9 mouse cellular contexts compared by ENCODE assay signal in genomic region chr11:31941640-31942638, GRCm38 (mm10). TPM values are rescaled to one million over a fixed set of nuclear protein-coding genes. Genes with fewer than 3 reads are reported as not detected.
A peak's percentile ranks its signal among the peaks of the same experiment; 100 is the strongest.
DNase-seq lines count a peak whose midpoint lies in the region; ATAC-seq and TF ChIP-seq lines count a peak whose summit lies in the region.
"Had no signal": no experiment of that assay in that cellular context is flagged by ENCODE, and none has a peak within 500 bp of the region (broad histone marks: within the 10 kb centered on the region; RNA-seq: fewer than 3 reads in every experiment).

No protein-coding gene starts in this region.

- no peak for ATAC-seq in liver, embryonic 14.5 days (ENCODE audit: insufficient read depth)
- ATAC-seq in liver, embryonic 12.5 days, result no peak
- peak; percentile 63 for ATAC-seq in hindbrain, embryonic 16.5 days
- no peak for ATAC-seq in kidney, embryonic 16.5 days (ENCODE audit: low FRiP score, low TSS enrichment)

- TF ChIP-seq EP300 in liver, embryonic 14.5 days (IDR thresholded peaks at IDR 0.05; ENCODE audit: low read depth), result no peak

- H3K9me3 ChIP-seq in liver, embryonic 14.5 days (ENCODE audit: control insufficient read depth, low read length), result no peaks in the 10 kb centered on the region
- no peaks in the 10 kb centered on the region for H3K9me3 ChIP-seq in liver, embryonic 12.5 days (replicated peaks)
- no peaks in the 10 kb centered on the region for H3K9me3 ChIP-seq in hindbrain, embryonic 16.5 days (ENCODE audit: control insufficient read depth, low read length)
- H3K9me3 ChIP-seq in kidney, embryonic 16.5 days (ENCODE audit: low read length), result no peaks in the 10 kb centered on the region
- H3K9me3 ChIP-seq: liver, embryonic 15.5 days had no signal

- H3K4me1 ChIP-seq in liver, embryonic 14.5 days (replicated peaks; ENCODE audit: control insufficient read depth in 2 of 2, insufficient read depth in 2 of 2, low read length in 1 of 2), result no peaks in the 10 kb centered on the region
- H3K4me1 ChIP-seq in liver, embryonic 12.5 days, result no peaks in the 10 kb centered on the region
- peaks cover 14% of the 10 kb centered on the region for H3K4me1 ChIP-seq in hindbrain, embryonic 16.5 days (ENCODE audit: control insufficient read depth, insufficient read depth, low read depth, low read length)
- no peaks in the 10 kb centered on the region for H3K4me1 ChIP-seq in kidney, embryonic 16.5 days (ENCODE audit: insufficient read depth, low read length)
- H3K4me1 ChIP-seq: liver, embryonic 15.5 days had no signal

- H3K4me2 ChIP-seq in liver, embryonic 14.5 days (ENCODE audit: low read depth), result no peak overlapping the region
- no peak overlapping the region for H3K4me2 ChIP-seq in liver, embryonic 12.5 days
- no peak overlapping the region for H3K4me2 ChIP-seq in hindbrain, embryonic 16.5 days (ENCODE audit: low read length)
- H3K4me2 ChIP-seq in kidney, embryonic 16.5 days (replicated peaks; ENCODE audit: low read depth, low read length), result no peak overlapping the region
- H3K4me2 ChIP-seq: liver, embryonic 15.5 days had no signal

- H3K27me3 ChIP-seq in liver, embryonic 14.5 days (ENCODE audit: control insufficient read depth, insufficient read depth, low read length), result no peaks in the 10 kb centered on the region
- H3K27me3 ChIP-seq in liver, embryonic 12.5 days (replicated peaks), result no peaks in the 10 kb centered on the region; the same call in 1 of the 2 replicates
- no peaks in the 10 kb centered on the region for H3K27me3 ChIP-seq in hindbrain, embryonic 16.5 days (replicated peaks; ENCODE audit: control insufficient read depth, insufficient read depth, low read length)
- no peaks in the 10 kb centered on the region for H3K27me3 ChIP-seq in kidney, embryonic 16.5 days (ENCODE audit: insufficient read depth, low read length)
- H3K27me3 ChIP-seq: liver, embryonic 15.5 days had no signal

- no peak overlapping the region for H3K9ac ChIP-seq in liver, embryonic 14.5 days (replicated peaks)
- H3K9ac ChIP-seq in liver, embryonic 12.5 days, result no peak overlapping the region
- no peak overlapping the region for H3K9ac ChIP-seq in hindbrain, embryonic 16.5 days (ENCODE audit: low read depth, low read length)
- H3K9ac ChIP-seq in kidney, embryonic 16.5 days (replicated peaks; ENCODE audit: low read length), result no peak overlapping the region
- H3K9ac ChIP-seq: liver, embryonic 15.5 days had no signal

- WGBS in liver, embryonic 14.5 days (ENCODE audit: insufficient replicate concordance), result 54% methylated on average over 4 of the region's 4 CpGs
- 69% methylated on average over 4 of the region's 4 CpGs for WGBS in liver, embryonic 12.5 days (ENCODE audit: insufficient replicate concordance)
- WGBS in hindbrain, embryonic 16.5 days, result 61% methylated on average over 4 of the region's 4 CpGs
- WGBS in kidney, embryonic 16.5 days, result 79% methylated on average over 4 of the region's 4 CpGs

- peak; percentile 52 to 56 for DNase-seq in cerebellum, postnatal 10 days
- no peak for DNase-seq in cerebellum, postnatal 4 days (ENCODE audit: low spot score in 2 of 2)
- DNase-seq in liver, embryonic 14.5 days (ENCODE audit: low read depth in 3 of 3, low spot score in 3 of 3), result no peak
- DNase-seq in thymus, adult 18-20 months, result peak; percentile 12 to 33
- no peak for DNase-seq in heart, adult 9 months (ENCODE audit: low spot score in 2 of 2)

- peaks cover under 1% of the 10 kb centered on the region; the same call in 1 of the 2 replicates for H3K36me3 ChIP-seq in liver, embryonic 14.5 days (replicated peaks; ENCODE audit: control insufficient read depth, insufficient read depth, low read depth)
- H3K36me3 ChIP-seq in liver, embryonic 12.5 days, result peaks cover 4% of the 10 kb centered on the region
- H3K36me3 ChIP-seq in hindbrain, embryonic 16.5 days (ENCODE audit: control insufficient read depth, insufficient read depth, low read length), result no peaks in the 10 kb centered on the region
- H3K36me3 ChIP-seq in kidney, embryonic 16.5 days (ENCODE audit: insufficient read depth, low read length), result no peaks in the 10 kb centered on the region

- peak; percentile 52 for TF ChIP-seq CTCF in liver, embryonic 14.5 days (IDR thresholded peaks at IDR 0.05; ENCODE audit: low read depth)

- H3K27ac ChIP-seq in liver, embryonic 14.5 days, result no peak overlapping the region
- no peak overlapping the region for H3K27ac ChIP-seq in liver, embryonic 12.5 days
- peak overlapping the region; percentile 84 for H3K27ac ChIP-seq in hindbrain, embryonic 16.5 days (ENCODE audit: low read depth, low read length)
- no peak overlapping the region for H3K27ac ChIP-seq in kidney, embryonic 16.5 days (ENCODE audit: low read length)
- H3K27ac ChIP-seq: liver, embryonic 15.5 days had no signal

- H3K4me3 ChIP-seq in liver, embryonic 14.5 days (ENCODE audit: insufficient read depth in 1 of 2, low read depth in 2 of 2, low read length in 2 of 2), result no peak overlapping the region
- no peak overlapping the region for H3K4me3 ChIP-seq in liver, embryonic 12.5 days
- no peak overlapping the region for H3K4me3 ChIP-seq in hindbrain, embryonic 16.5 days (ENCODE audit: low read length)
- no peak overlapping the region for H3K4me3 ChIP-seq in kidney, embryonic 16.5 days (ENCODE audit: low read length)
- H3K4me3 ChIP-seq: liver, embryonic 15.5 days had no signal

RNA-seq across cellular contexts. Expression of gene 4930524B15Rik, which starts 23.5 kb away (rescaled TPM):
- 0.02 TPM in 1 of 2 replicates, not detected in the other for polyA plus RNA-seq in liver, embryonic 14.5 days (2012; rRNA removed)
- polyA plus RNA-seq in liver, embryonic 14.5 days (2014; fragmentation: Nextera tagmentation; extraction: Ambion mirVana), result not detected in 2 replicates
- not detected in 2 replicates for polyA plus RNA-seq in liver, embryonic 12.5 days (2016; fragmentation: Nextera tagmentation; extraction: Ambion mirVana)
- polyA plus RNA-seq in hindbrain, embryonic 16.5 days (2015; fragmentation: Nextera tagmentation; extraction: Ambion mirVana), result 0.22 and 0.49 TPM in 2 replicates
- 0.17 TPM in 1 of 2 replicates, not detected in the other for polyA plus RNA-seq in kidney, embryonic 16.5 days (2015; fragmentation: Nextera tagmentation; extraction: Ambion mirVana)
- polyA plus RNA-seq: liver, embryonic 15.5 days had no signal

RNA-seq across cellular contexts. Expression of gene Nsg2, which starts 58.3 kb away (rescaled TPM):
- 0.09 and 0.82 TPM in 2 replicates for polyA plus RNA-seq in liver, embryonic 14.5 days (2012; rRNA removed)
- not detected in 2 replicates for polyA plus RNA-seq in liver, embryonic 14.5 days (2014; fragmentation: Nextera tagmentation; extraction: Ambion mirVana)
- 0.11 and 0.17 TPM in 2 replicates for polyA plus RNA-seq in liver, embryonic 12.5 days (2016; fragmentation: Nextera tagmentation; extraction: Ambion mirVana)
- polyA plus RNA-seq in hindbrain, embryonic 16.5 days (2015; fragmentation: Nextera tagmentation; extraction: Ambion mirVana), result 530 and 557 TPM in 2 replicates
- 5.9 and 8.4 TPM in 2 replicates for polyA plus RNA-seq in kidney, embryonic 16.5 days (2015; fragmentation: Nextera tagmentation; extraction: Ambion mirVana)

Comparison
In these comparisons a context has a peak if more than half of its experiments do, and no peak if none do; other contexts are left out.
1. DNase-seq: peak in cerebellum, postnatal 10 days (2 of 2) and thymus, adult 18-20 months (2 of 2); none in cerebellum, postnatal 4 days (0 of 2), liver, embryonic 14.5 days (0 of 3) and heart, adult 9 months (0 of 2).
2. RNA of gene Nsg2, which starts 58.3 kb away (polyA plus RNA-seq): 530 to 557 TPM in hindbrain, embryonic 16.5 days; 5.9 to 8.4 TPM in kidney, embryonic 16.5 days, 0.11 to 0.17 TPM in liver, embryonic 12.5 days and 0.09 to 0.82 TPM in liver, embryonic 14.5 days; every median in the first group is over 10 times any median in the second.